Mouse (Mus musculus) urinary bladder, adult 2 months (tissue): ENCODE data around the gene BC034090. TPM values are rescaled to one million over a fixed set of nuclear protein-coding genes. Genes with fewer than 3 reads are reported as not detected.

Experiments
- DNase-seq: peaks from one replicate; pipeline ENCODE4 v3.0.0; 2022; ENCODE audit warnings: low spot score
- polyA plus RNA-seq: library from polyadenylated mRNA; depleted of rRNA; stranded (reverse); fragments of >200 nt; gene quantifications from 2 replicates; pipeline ENCODE4 v1.2.3, GENCODE M21; 2012

The BC034090 gene
- polyA plus RNA-seq, 1 experiment = 20.0 TPM

DNA sequence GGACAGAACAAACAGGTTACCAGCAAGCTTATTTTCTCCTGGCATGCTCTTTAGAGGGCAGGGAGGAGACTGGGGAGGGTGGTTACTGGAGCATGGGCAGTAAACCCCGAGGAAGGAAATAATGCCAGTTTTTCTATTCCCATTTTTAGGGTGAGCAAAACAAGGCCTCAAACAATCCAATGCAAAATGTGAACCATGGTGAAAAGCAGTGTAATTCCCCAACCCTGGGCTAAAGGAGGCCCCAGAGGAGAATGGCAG is 1.8 kb downstream of the BC034090 start:
- DNase-seq = no peak

DNA sequence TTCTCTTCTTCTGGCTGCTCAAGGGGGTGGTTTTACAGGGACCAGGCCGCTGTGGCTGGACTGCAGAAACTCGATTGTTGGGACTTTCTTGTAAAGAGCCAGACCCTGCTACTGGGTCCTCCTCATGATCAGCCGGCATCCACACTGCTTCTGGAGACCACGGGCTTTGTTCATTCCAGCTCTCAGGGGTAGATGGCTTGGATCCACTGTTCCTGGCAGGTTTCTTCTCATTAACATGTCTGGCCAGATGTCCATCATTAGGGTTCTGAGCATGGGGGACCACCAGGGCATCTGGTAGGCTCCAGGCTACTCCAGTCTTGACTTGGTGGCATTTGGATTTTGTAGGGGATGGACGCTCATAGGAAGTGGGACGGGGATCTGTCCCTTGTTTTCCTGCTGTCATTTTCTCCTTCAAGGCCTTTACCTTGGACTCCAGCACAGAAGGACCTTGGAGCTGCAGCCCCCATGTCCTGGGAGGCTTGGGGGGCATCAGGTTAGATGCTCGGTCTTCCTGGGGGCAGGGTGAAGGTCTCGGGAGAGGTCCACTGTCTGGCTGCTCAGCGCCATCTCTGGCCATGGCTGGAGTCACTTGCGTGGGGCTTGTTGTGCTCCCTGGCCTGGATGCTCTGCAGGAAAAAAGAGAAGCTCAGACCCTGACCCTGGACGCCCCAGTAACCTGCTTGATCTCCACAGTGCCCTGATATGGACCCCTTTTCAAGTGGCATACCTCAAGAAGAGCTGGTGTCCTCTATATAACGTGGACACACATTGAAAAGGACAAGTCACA is 2.4 kb downstream of the BC034090 start:
- no peak for DNase-seq

- no peak for DNase-seq
Measured at GRCm38 (mm10) chr1:155239962-155240717, 4.1 kb downstream of the BC034090 start.

- DNase-seq = no peak
Measured at GRCm38 (mm10) chr1:155239169-155239568, 5.1 kb downstream of the BC034090 start.

DNA sequence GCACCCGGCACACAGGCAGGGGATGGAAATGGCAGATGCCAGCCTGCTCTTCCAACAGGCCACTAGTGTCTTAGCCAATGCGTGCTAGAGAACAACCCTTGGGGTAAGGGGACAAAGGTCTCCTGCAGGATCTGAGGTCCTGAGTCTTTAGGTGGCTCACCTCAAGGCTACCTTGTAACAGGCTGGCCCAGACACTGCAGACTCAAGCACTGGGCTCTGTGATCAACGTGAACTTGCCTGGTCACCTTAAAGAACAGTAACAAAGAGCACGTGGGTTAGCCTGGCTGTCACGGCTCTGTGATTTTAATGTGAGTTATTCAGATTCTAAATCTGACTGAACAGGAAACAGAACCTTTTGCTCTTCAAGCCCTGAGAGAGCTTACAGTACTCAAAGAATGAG is 6.1 kb downstream of the BC034090 start:
- no peak for DNase-seq

DNA sequence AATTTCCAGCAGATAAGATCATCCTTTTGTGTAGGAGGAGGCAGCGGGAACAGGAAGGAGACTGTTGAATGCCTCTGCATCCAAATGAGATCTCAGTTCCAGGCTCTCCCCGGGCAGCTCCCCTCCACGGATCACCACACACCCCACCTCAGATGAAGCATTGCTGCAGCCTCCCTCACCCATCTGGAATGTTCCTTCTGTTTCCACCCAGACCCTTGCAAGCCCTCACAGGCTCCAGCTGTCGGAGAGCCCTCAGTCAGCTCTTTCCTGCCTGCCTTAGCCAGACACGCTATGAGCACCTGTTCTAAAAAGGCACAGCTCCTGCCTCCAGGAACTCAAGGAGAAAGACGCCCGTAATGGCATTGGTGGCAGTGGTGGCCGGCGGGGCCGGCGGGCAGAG is 6.9 kb downstream of the BC034090 start:
- DNase-seq = no peak

DNA sequence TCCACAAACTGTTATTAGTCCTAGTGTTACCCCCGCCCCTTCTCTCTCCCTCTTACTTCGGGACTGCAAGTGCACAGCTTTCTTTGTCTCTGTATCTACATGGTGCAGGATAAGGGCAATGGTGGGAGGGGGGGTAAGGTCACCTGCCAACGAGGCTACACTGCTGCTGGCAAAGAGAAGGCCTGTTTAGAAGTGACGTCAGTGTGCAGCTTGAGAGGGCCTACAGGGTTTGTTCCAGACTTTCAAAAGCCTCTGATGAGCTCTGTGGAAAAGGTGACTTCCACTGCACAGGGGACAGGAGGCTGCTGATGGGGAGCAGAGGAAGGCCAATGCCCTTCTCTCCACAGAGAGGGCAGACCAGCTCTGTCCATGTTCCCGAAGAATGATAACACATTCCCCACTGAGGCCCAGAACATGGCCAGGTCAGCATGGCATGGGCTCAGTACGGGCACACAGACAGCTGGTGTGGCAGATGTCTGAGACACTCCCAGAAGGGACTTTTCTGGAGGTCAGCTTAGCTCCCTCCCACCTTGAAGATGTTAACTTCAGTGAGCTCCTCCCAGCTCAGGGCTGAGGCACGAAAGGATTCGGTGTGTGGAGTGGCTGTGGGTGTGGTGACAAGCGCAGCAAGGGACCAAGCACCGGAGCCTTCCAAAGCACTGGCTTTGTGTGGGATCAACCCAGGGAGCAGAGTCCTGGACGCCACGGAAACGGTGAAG is 7.8 kb downstream of the BC034090 start:
- DNase-seq = no peak

DNA sequence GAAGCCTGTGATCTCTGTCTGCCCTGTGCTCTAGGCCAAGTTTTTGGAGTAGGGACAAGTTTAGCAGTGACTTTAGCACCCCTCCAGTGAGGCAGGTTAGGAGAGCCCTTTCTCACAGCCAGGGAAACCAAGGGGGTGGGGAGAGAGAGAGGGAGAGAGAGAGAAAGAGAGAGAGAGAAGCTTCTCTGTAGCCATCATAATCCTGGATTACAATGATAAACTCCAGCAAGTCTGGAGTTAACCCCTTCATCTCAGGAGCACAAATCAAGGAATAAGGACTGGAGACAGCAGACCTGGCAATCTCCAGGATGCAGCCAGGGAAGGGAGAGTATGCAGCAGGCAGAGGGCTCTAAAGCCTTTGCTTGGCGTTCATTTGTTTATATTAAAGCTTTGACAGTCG is 8.6 kb downstream of the BC034090 start:
- DNase-seq = no peak

- DNase-seq = no peak
Measured at GRCm38 (mm10) chr1:155233931-155234607, 10.2 kb downstream of the BC034090 start.

DNA sequence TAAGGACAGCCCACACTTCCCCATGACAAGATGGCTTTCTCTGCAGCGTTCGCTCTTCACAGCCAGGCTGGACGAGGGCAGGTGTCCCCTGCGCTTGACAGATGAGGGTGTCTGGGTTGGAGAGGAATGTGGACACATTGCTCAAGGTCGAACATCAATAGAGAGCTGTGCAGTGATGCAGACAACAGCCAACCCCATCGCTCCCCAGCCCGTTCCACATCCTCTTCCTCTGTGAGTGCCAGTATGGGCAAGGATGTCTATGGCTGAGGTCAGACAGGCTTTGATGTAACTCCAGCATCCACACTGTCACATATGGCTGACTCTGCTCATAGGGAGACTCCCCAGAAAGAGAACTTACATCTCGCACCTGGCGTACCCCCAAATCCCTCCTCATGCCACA is 10.9 kb downstream of the BC034090 start:
- no peak for DNase-seq

DNA sequence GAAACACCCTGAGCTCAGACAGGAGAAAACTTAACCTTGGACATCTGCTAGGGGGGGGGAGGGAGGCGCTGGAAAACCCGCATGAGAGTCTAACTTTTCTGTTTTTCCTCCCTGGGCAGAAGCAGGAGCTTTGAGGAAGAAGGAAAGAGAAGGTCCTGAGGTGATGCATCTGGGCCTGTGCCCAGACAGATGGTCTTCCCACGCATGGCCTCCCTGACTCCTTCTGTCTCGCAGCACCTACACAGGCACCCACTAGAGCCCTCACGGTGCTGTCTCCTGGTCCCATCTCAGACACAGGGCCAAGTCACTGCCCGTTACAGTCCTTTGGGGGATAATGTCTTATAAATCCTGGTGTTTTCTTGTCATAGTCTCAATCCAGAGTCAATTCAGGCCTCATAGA is 11.5 kb downstream of the BC034090 start:
- DNase-seq = no peak

DNA sequence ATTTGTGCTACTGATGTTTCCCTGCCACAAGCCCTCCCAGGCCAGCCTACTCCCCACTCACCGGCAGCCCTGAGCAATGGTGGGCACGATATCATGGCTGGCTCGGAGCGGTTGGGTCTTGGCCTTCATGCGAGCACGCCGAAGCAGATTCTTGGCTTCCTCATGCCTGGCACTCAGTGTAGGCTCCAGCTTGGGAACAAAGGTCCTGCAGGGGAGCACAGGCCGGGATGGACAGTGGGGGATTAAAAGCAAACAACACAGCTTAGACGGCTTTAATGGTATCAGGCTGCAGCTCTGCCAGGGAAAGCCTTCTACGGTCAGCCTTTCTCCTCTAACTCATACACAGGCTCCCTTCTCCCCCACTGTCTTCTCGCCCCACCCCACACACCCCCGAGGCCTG is 11.9 kb downstream of the BC034090 start:
- no peak for DNase-seq

DNA sequence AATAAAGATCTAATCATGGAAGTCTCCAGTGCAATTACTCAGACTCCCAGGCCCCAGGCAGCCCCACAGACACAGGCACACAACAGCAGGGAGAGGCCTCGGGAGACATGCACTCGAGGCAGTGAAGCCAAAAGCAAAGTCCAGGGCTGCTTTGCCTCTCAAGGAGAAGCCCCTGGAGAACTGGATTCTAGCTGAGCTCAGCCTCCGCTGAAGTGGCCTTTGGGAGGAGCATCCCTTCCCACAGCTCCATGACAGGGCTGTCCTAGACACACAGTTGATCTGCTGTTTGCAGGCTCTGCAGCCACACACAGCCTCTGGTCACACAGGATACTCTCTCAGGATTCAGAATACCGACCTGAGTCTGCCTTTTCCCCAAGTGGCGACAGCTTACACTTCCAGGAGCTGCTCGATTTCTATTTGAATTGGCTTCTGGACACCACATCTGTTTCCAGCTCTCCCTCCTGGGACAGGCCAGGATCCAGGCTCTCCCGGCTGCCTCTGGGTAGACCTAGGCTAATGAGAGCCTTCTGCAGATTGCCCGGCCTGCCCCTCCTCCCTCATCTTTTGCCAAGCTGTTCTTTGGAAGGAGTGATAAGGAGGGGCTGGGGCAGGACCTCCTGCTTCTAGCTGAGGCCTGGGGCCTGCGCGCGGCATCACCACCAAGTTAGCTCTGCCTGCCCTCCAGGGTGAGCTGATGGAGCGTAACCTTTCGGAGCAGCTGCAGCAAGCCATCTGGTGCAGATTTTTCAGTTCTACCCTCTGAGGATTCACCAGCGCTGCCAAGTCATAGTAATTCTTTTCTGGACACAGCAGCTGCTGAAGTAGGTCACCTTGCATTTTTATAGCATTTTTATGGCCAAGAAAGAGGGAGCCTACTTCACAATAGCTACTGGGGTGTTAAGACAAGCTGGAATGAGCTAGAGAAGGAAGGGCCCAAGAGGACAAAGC is 14.5 kb downstream of the BC034090 start:
- no peak for DNase-seq

GRCm38 (mm10) chr1:155223849-155224554 is 20.2 kb downstream of the BC034090 start:
- DNase-seq = peak; percentile 60

DNA sequence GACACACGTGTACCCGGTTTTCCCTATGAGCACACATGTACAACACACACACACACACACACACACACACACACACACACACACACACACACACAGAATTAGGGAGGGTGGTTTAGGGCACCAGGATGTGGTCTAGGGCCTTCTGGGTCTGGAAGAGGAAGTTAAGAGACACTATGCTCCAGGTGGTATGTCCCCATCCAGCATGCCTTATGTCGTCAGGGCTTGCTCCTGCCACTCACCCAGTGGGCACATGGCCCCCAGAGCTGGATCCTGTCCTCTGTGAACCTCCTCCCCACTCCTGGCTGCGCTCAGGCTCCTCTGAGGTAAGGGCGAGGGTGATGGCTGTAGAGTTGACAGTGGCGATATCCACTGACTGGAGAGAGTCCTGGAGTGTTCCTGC is 21.2 kb downstream of the BC034090 start:
- no peak for DNase-seq

DNA sequence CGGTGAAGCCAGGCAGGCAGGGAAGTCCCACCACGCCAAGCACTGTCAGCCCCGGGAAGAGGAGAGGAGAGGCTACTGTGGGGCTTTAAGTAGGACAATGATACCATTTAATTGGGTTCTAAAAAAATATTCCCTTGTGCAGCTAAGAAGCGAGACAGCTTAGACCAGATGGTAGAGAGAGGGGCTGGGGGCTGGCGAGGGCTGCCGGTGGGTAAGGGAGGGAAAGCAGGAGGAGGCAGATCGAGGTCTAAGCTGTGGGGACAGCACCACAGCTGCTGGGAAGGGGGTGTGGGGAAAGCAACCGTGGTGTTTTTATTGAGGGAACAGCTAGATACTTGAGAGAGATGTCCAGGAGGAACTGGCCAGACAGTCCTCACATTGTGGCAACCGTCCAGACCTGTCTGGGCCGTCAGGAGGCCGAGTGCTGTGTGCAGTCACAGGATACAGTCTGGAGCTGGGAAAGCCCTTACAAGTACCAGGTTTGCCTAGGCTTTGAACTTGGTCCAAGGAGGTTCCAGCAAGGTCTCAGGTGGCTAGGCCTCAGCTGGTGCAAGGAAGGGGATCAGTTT is 22.1 kb downstream of the BC034090 start:
- DNase-seq = no peak

DNA sequence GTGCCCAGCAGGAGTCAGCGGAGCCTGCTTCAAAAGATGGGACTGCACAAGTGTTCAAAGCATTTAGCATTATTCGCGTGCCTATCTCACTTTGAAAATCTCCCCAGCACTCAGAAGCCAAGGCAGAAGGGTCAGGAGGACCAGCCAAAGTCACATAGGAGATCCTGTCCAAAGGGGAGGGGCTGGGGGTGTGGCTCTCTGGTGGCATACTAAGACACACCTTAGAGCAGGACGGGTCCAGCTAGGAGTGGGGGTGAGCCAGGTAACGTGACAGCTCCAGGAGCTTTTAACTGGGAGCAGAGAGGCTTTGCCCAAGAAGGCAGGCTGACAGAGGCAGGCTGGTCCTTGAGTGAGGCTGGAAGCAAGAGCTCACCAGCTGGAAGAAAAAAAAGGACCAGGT is 25.3 kb downstream of the BC034090 start:
- no peak for DNase-seq

DNA sequence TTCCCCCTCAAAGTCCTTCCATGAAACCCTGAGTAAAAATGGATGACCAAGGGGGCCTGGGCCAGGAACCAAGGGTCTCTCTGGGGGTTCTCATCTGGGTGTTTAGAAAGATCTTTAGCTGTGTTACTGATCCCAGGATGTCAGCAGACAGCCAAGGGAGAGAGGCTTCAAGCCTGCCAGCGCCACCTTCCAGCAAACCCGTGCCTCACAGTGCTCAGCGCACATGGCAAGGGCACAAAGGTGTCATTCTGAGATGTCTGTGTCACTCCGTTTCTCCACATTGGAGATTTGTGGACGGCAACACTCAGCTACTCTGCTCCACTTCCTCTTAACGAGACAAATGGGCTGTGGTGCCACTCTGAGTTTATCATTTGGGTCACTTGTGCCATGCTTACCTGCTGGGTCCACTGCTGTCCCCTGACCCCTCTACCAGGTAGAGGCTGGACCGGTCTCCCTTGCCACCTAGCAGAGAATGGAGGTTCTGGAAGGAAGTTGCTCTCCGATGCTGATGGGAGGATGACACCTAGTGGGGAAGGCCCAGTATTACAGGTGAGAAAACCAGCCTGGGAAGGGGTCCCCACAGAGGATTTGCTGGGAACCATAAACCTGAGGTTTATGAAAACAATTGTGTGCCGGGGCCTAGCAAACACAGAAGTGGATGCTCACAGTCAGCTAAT is 26.2 kb downstream of the BC034090 start:
- no peak for DNase-seq

- no peak for DNase-seq
Measured at GRCm38 (mm10) chr1:155216844-155217243, 27.4 kb downstream of the BC034090 start.

- no peak for DNase-seq
Measured at GRCm38 (mm10) chr1:155216313-155216712, 27.9 kb downstream of the BC034090 start.
